Mouse (Mus musculus) kidney, postnatal 25 days (tissue): Measurements from ENCODE around the gene Cptp.

Source experiments
- DNase-seq, 2 experiments: peaks; one replicate each; pipeline ENCODE4 v3.0.0; 2021; ENCODE audit warnings: mixed read lengths in 2 of 2

Gene Cptp

GRCm38 (mm10) chr4:155841003-155841454, 28.2 kb downstream of the Cptp start:
- peak; percentile 78 to 91 for DNase-seq

GRCm38 (mm10) chr4:155840076-155841002, 28.9 kb downstream of the Cptp start:
- peak in 1 of 2 experiments; percentile 37 for DNase-seq

GRCm38 (mm10) chr4:155839483-155839910, 29.7 kb downstream of the Cptp start, which contains the start of gene Mxra8:
TSS of gene Mxra8 (plus strand) at chr4:155839680.
- DNase-seq, result peak; percentile 86 to 93

GRCm38 (mm10) chr4:155838187-155839153, 30.8 kb downstream of the Cptp start:
- peak in 1 of 2 experiments; percentile 40 for DNase-seq

- peak; percentile 62 to 78 for DNase-seq
Observed at GRCm38 (mm10) chr4:155837404-155838010, 31.7 kb downstream of the Cptp start.

GRCm38 (mm10) chr4:155833836-155834235, 35.4 kb downstream of the Cptp start:
- DNase-seq, result peak; percentile 89 to 91

GRCm38 (mm10) chr4:155833234-155833633, 36.0 kb downstream of the Cptp start:
- DNase-seq, result peak in 1 of 2 experiments; percentile 35

- DNase-seq, result peak in 1 of 2 experiments; percentile 35
Observed at GRCm38 (mm10) chr4:155832321-155832720, 36.9 kb downstream of the Cptp start.

GRCm38 (mm10) chr4:155831831-155832230, 37.4 kb downstream of the Cptp start:
- DNase-seq, result peak; percentile 49 to 71

GRCm38 (mm10) chr4:155831205-155831766, 38.0 kb downstream of the Cptp start, which contains the start of gene Aurkaip1:
TSS of gene Aurkaip1 (plus strand) at chr4:155831272.
- DNase-seq, result peak; percentile 95 to 97

- DNase-seq, result peak in 1 of 2 experiments; percentile 44
Observed at GRCm38 (mm10) chr4:155830596-155830995, 38.6 kb downstream of the Cptp start.

- no peak for DNase-seq
Observed at GRCm38 (mm10) chr4:155829866-155830265, 39.4 kb downstream of the Cptp start.

- no peak for DNase-seq
Observed at GRCm38 (mm10) chr4:155823443-155823842, 45.8 kb downstream of the Cptp start.

- DNase-seq, result peak in 1 of 2 experiments; percentile 57
Observed at GRCm38 (mm10) chr4:155821025-155821424, 48.2 kb downstream of the Cptp start.

GRCm38 (mm10) chr4:155817533-155817932, 51.7 kb downstream of the Cptp start:
- DNase-seq, result no peak
